Mouse (Mus musculus): ENCODE measurements around the gene Gm28919. TPM values are rescaled to one million over a fixed set of nuclear protein-coding genes. Genes with fewer than 3 reads are reported as not detected.

The Gm28919 gene
- polyA plus RNA-seq (2017; shearing (Covaris generic)), result not detected

GRCm38 (mm10) chrY:6583246-6583645 is at the start of gene Gm28919:
Gm28919 (plus strand) TSS chrY:6583546.

Other genes starting within 250 kb of the Gm28919 start
- gene Gm21719, start 99.3 kb downstream of the Gm28919 start, polyA plus RNA-seq (2017; shearing (Covaris generic)), result not detected

Measured in naive thymus-derived CD4-positive, alpha-beta T cell, adult 5 months (primary cell).